Mouse (Mus musculus) intestine, embryonic 14.5 days (tissue): ENCODE measurements around the gene Cass4. TPM values are rescaled to one million over a fixed set of nuclear protein-coding genes. Genes with fewer than 3 reads are reported as not detected.

Experiments
- ATAC-seq: fragments of 200-750 bp; cut with Nextera tagmentation; replicated peaks from 2 replicates; pipeline ENCODE4 v1.8.0; 2017; ENCODE audit warnings: low read depth, moderate number of reproducible peaks, moderate TSS enrichment, moderate library complexity; ENCODE audit not compliant: low FRiP score, low TSS enrichment
- DNase-seq: peaks from one replicate; pipeline ENCODE4 v3.0.0-alpha.2; 2018; ENCODE audit warnings: low spot score
- H3K27ac ChIP-seq: fragments of 300-500 bp; sonication (generic); 2 replicates; pipeline ENCODE4 v1.5.1; 2014; ENCODE audit warnings: low read depth, mild to moderate bottlenecking, control low read depth
- H3K27me3 ChIP-seq: fragments of 300-500 bp; sonication (generic); replicated peaks from 2 replicates; pipeline ENCODE4 v1.6.1; 2014; ENCODE audit warnings: low read length, control low read depth; ENCODE audit not compliant: control insufficient read depth, insufficient read depth
- H3K36me3 ChIP-seq: fragments of 300-500 bp; sonication (generic); 2 replicates; pipeline ENCODE4 v1.6.1; 2014; ENCODE audit warnings: low read length, control low read depth; ENCODE audit not compliant: control insufficient read depth, insufficient read depth
- H3K4me1 ChIP-seq: fragments of 300-500 bp; sonication (generic); replicated peaks from 2 replicates; pipeline ENCODE4 v1.6.1; 2014; ENCODE audit warnings: low read length, control low read depth, mixed read lengths; ENCODE audit not compliant: control insufficient read depth, insufficient read depth
- H3K4me2 ChIP-seq: fragments of 300-500 bp; sonication (generic); 2 replicates; pipeline ENCODE4 v1.6.1; 2014; ENCODE audit warnings: low read length
- H3K4me3 ChIP-seq: fragments of 300-500 bp; sonication (generic); 2 replicates; pipeline ENCODE4 v1.5.1; 2014; ENCODE audit warnings: low read depth, low read length, control low read depth, mixed read lengths
- H3K9ac ChIP-seq: fragments of 300-500 bp; sonication (generic); 2 replicates; pipeline ENCODE4 v1.6.1; 2014; ENCODE audit warnings: mild to moderate bottlenecking, low read length
- H3K9me3 ChIP-seq: fragments of 300-500 bp; sonication (generic); 2 replicates; pipeline ENCODE4 v1.6.1; 2016; ENCODE audit warnings: low read length, control low read depth; ENCODE audit not compliant: control insufficient read depth
- WGBS: fragments of 180-500 bp; shearing (Covaris S2); extraction: QIAGEN DNeasy Blood & Tissue Kit; methylation state at CpG from one replicate; pipeline ENCODE4 v1.1.7; 2014; 5-methylcytosine and 5-hydroxymethylcytosine counted together
- polyA plus RNA-seq: library from polyadenylated mRNA; unstranded; fragments of >200 nt; fragmentation: Nextera tagmentation; extraction: Ambion mirVana; gene quantifications from 2 replicates; pipeline ENCODE4 v1.2.1, GENCODE M21; 2014

The Cass4 gene
- polyA plus RNA-seq, 1 experiment from 2014 or later, result 0.45 TPM

GRCm38 (mm10) chr2:172399901-172400300 is 6.3 kb downstream of the Cass4 start:
- no peak overlapping the region for H3K4me2 ChIP-seq
- no peak overlapping the region for H3K27ac ChIP-seq
- H3K9ac ChIP-seq, result no peak overlapping the region
- H3K27me3 ChIP-seq, result no peaks in the 10 kb centered on the region
- DNase-seq, result no peak
- ATAC-seq, result peak; percentile 19; the same call in 1 of the 2 replicates
- WGBS, result 29% methylated on average over 9 of the region's 9 CpGs
- H3K36me3 ChIP-seq, result no peaks in the 10 kb centered on the region
- no peaks in the 10 kb centered on the region for H3K4me1 ChIP-seq
- no peak overlapping the region for H3K4me3 ChIP-seq
- H3K9me3 ChIP-seq, result no peaks in the 10 kb centered on the region

- Histone ChIP-seq H3K4me2 (no peak overlapping the region), H3K4me3 (no peak overlapping the region), H3K27ac (no peak overlapping the region), H3K27me3 (no peaks in the 10 kb centered on the region), H3K36me3 (no peaks in the 10 kb centered on the region), H3K4me1 (no peaks in the 10 kb centered on the region), H3K9me3 (no peaks in the 10 kb centered on the region), H3K9ac (no peak overlapping the region)
- WGBS, result 70% methylated on average over 13 of the region's 13 CpGs
- no peak for ATAC-seq
- DNase-seq, result no peak
These were observed 7.7 kb downstream of the Cass4 start for GRCm38 (mm10) chr2:172401116-172401825.

GRCm38 (mm10) chr2:172404239-172404638 is 10.6 kb downstream of the Cass4 start:
- Histone ChIP-seq H3K4me3 (no peak overlapping the region), H3K9me3 (no peaks in the 10 kb centered on the region), H3K36me3 (no peaks in the 10 kb centered on the region), H3K27me3 (no peaks in the 10 kb centered on the region), H3K9ac (no peak overlapping the region), H3K27ac (no peak overlapping the region), H3K4me1 (no peaks in the 10 kb centered on the region), H3K4me2 (no peak overlapping the region)
- no peak for ATAC-seq
- DNase-seq, result no peak
- whole genome bisulfite sequencing, result 69% methylated on average over 7 of the region's 7 CpGs

GRCm38 (mm10) chr2:172405011-172405410 is 11.4 kb downstream of the Cass4 start:
- Histone ChIP-seq H3K4me2 (no peak overlapping the region), H3K27me3 (no peaks in the 10 kb centered on the region), H3K4me3 (no peak overlapping the region), H3K4me1 (no peaks in the 10 kb centered on the region), H3K9me3 (no peaks in the 10 kb centered on the region), H3K27ac (no peak overlapping the region), H3K36me3 (no peaks in the 10 kb centered on the region), H3K9ac (no peak overlapping the region)
- no peak for ATAC-seq
- 68% methylated on average over 3 of the region's 3 CpGs for WGBS
- no peak for DNase-seq

GRCm38 (mm10) chr2:172406173-172406572 is 12.6 kb downstream of the Cass4 start:
- ATAC-seq, result no peak
- Histone ChIP-seq H3K9me3 (no peaks in the 10 kb centered on the region), H3K9ac (no peak overlapping the region), H3K36me3 (no peaks in the 10 kb centered on the region), H3K27ac (no peak overlapping the region), H3K4me2 (no peak overlapping the region), H3K27me3 (no peaks in the 10 kb centered on the region), H3K4me1 (no peaks in the 10 kb centered on the region), H3K4me3 (no peak overlapping the region)
- no peak for DNase-seq
- 70% methylated on average over 4 of the region's 4 CpGs for WGBS

GRCm38 (mm10) chr2:172407499-172407898 is 13.9 kb downstream of the Cass4 start:
- ATAC-seq (no peak), DNase-seq (no peak)
- WGBS, result 70% methylated on average over 2 of the region's 2 CpGs
- H3K9ac ChIP-seq, result no peak overlapping the region
- no peaks in the 10 kb centered on the region for H3K36me3 ChIP-seq
- H3K4me3 ChIP-seq, result no peak overlapping the region
- H3K27ac ChIP-seq, result no peak overlapping the region
- no peaks in the 10 kb centered on the region for H3K4me1 ChIP-seq
- no peak overlapping the region for H3K4me2 ChIP-seq
- no peaks in the 10 kb centered on the region for H3K9me3 ChIP-seq
- H3K27me3 ChIP-seq, result no peaks in the 10 kb centered on the region

GRCm38 (mm10) chr2:172410686-172411085 is 17.1 kb downstream of the Cass4 start:
- Histone ChIP-seq H3K36me3 (no peaks in the 10 kb centered on the region), H3K9ac (no peak overlapping the region), H3K27me3 (no peaks in the 10 kb centered on the region), H3K4me1 (0 out of 2 replicates have a peak, but pooled peaks cover 7% of the 10 kb centered on the region), H3K4me2 (no peak overlapping the region), H3K27ac (no peak overlapping the region), H3K4me3 (no peak overlapping the region), H3K9me3 (no peaks in the 10 kb centered on the region)
- 75% methylated on average over 2 of the region's 2 CpGs for WGBS
- DNase-seq, result no peak
- ATAC-seq, result no peak

GRCm38 (mm10) chr2:172411091-172411490 is 17.5 kb downstream of the Cass4 start:
- Histone ChIP-seq H3K9me3 (no peaks in the 10 kb centered on the region), H3K27ac (no peak overlapping the region), H3K4me3 (no peak overlapping the region), H3K9ac (no peak overlapping the region), H3K36me3 (no peaks in the 10 kb centered on the region), H3K4me1 (0 out of 2 replicates have a peak, but pooled peaks cover 7% of the 10 kb centered on the region), H3K27me3 (no peaks in the 10 kb centered on the region), H3K4me2 (no peak overlapping the region)
- DNase-seq, result no peak
- 84% methylated on average over 11 of the region's 11 CpGs for WGBS
- ATAC-seq, result no peak

- DNase-seq, result peak; percentile 59
- no peak overlapping the region for H3K27ac ChIP-seq
- no peaks in the 10 kb centered on the region for H3K27me3 ChIP-seq
- H3K36me3 ChIP-seq, result no peaks in the 10 kb centered on the region
- no peak overlapping the region for H3K9ac ChIP-seq
- H3K4me2 ChIP-seq, result peak overlapping the region; percentile 21
- no peak overlapping the region for H3K4me3 ChIP-seq
- no peak for ATAC-seq
- no peaks in the 10 kb centered on the region for H3K9me3 ChIP-seq
- WGBS, result 11% methylated on average over 9 of the region's 9 CpGs
- 0 out of 2 replicates have a peak, but pooled peaks cover 7% of the 10 kb centered on the region for H3K4me1 ChIP-seq
These were observed 18.9 kb downstream of the Cass4 start for GRCm38 (mm10) chr2:172412454-172412853.
